Mouse (Mus musculus): ENCODE results near the gene Tcte2.
A peak's percentile ranks its signal among the peaks of the same experiment; 100 is the strongest.
"Not testable (repeated sequence)": the region's sequence is repeated elsewhere in the genome, so short reads cannot be mapped to it uniquely, and the experiment has no call there.

Gene Tcte2

DNA sequence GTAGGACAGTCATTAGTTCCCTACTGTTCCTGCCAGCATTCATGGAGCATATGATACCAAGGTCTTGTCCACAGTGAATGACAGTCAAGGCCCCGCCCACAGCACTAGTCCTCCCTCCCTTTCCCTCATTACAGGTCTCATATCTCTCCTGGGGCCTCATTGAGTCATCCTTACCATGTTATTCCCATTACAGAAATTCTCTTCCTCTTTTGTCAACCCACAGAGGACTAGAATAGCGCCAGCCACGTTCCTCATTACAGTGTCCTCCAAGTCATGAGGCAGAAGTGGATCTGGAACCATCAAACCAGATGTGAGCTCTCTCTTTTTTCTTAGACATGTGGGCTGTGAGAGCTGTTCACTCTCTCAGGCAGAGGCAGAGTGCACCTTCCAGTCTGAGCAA, 76.0 kb downstream of the Tcte2 start:
- DNase-seq (ENCODE audit: inconsistent age in 2 of 2, low spot score in 1 of 2) = no peak

DNA sequence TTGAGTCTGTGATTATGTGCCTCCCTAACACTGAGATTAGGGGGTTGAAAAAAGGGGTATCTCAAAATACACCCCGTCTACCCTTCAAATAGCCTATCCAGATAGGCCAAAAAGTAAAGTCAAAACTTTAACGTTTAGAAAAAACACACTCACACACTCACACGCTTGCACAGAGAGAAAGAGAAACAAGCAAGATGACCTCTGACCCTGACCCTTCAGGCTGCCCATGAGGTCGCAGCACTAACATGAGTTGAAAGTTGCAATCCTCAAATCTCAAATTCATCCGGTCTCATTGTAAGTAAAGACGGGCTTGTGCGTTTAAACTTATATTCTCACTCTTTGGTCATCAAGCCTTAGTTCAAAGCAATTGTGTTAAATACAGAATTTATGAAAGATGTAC, 77.4 kb downstream of the Tcte2 start:
- no peak for DNase-seq (ENCODE audit: inconsistent age in 2 of 2, low spot score in 1 of 2)

DNA sequence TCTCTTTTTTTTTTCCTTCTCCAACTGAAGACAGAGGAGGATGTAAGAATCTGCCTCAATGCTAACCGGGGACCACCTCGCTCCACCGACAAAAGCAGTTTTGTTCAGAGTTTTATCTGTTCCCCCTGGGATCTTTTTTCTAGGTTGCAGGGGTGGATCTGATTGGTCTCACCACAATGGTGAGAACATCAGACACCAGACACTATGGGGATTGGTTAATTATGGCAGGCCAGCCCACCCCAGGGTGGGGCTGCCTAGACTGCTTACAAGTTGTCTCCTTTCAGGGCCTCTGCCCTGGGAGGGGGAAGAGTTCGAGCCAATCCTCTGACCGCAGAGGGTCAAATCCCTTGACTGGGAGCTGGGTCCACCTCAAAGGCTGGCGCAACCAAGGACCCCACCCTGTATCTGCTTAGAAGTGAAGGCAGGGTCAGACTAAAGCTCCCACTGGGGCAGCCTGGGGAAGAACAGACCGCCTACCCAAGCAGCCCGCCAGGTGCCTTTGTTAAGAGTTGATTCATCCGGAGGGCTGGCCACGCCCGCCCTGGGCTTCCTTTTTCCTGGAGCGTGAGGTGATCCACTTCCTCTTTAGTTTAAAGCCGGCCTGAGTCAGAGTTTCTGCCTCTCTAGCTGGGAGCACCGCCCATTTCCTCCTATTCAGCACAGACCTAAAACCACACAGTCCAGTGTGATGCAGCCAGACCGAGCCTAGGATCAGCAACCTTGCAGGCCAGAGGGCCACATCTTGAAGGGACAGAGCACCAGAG, 78.0 kb downstream of the Tcte2 start:
- peak; percentile 70 to 84 for DNase-seq (ENCODE audit: inconsistent age in 2 of 2, low spot score in 1 of 2)

DNA sequence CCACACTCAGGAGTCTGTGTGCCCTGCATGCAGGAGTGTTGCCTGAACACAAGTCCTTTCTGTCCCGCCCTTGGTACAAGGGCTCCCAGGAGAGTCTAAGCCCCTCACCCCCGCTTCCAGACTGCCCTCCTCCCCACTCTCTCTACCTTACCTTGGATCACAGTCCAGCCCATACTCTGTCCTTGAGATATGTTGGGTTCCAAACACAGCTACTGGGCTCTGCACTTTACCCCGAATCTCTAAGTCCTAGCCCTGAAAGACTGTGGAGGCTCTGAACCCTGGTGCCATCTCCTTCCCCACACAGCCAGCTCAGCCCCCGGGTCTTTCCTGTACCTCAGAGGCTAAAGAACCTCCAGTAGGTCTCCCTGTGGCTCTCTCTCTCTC, 78.6 kb downstream of the Tcte2 start:
- no peak for DNase-seq (ENCODE audit: inconsistent age in 2 of 2, low spot score in 1 of 2)

DNA sequence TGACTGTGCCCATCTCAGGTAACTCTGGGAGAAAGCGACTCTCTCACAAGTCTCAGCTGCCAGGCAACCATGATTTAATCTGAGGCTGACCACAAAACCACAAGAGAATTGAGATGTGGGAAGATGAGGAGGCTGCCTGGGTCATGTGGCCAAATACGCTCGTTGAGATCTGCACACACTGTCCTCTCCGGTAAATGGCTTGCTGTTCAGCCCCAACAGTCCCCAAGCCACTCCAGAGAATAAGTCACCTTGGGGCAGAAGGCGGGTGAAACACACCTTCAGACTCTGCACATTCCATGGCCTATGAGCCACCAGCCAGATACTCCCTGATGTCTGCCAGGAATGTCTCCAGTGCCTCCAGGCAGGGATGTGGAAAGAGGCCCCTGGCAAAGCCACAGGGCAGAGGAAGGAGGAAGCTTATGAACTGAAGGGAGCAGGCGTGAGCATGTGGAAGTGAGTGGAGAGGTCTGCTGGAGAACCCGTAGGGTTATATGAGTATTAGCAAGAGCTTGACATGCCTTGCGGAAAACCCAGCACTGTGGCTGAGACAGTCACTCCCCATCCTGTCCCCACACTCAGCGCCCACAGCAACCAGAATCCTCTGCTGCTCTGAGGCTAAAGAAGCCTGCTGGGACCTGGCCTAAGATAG, 79.1 kb downstream of the Tcte2 start:
- DNase-seq (ENCODE audit: inconsistent age in 2 of 2, low spot score in 1 of 2) = no peak

DNA sequence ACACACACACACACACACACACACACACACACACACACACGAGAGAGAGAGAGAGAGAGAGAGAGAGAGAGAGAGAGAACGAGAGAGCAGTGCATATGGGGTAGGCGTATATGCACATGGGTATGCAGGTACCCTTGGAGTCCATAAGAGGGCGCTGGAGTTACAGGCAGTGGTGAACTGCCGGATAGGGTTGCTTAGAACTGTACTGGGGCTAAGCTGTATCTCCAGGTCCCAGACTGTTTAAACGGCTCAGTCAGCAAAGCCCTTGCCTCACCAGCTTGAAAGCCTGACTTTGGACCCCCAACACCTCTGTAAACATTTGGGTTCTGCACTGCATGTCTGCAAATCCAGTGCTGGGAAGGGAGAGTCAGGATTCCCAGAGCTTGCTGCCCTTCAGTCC, 79.9 kb downstream of the Tcte2 start:
- no peak for DNase-seq (ENCODE audit: inconsistent age in 2 of 2, low spot score in 1 of 2)

DNA sequence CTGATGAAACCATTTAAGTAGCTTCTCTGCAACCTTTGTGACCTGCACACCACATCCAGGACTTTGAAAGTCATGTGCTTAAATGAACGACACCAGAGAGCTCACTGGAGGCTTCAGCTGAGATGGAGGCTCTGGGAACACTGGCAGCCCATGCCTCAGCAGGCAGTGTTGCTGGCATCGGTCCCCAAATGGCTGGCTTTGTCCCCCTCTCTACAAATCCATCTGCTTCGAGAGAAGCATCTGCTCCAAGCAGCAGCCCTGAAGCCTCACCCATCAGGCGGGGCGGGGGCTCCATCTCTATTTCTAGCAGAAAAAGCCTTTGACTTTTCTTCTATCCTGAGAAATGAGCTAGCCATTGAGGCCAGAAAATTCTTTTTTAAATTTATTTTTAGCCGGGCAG, 80.5 kb downstream of the Tcte2 start:
- DNase-seq (ENCODE audit: inconsistent age in 2 of 2, low spot score in 1 of 2) = no peak

DNA sequence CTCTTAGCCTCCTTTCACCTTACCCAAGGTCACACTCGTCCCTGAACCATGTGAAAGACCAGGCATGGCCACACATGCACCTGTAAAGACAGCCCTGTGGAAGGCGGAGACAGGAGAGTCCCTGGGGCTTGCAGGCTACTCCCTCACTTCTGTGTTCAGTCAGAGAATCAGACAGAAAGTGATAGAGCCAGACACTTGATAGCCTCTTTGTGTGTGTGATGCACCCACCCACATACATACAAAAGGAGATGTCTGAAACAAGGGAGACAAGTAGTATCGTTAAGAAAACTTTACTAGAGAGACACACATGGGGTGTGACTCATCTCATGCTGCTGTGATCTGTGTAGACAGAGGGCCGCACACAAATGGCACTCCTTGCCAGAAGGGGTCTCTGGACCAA, 81.3 kb downstream of the Tcte2 start:
- DNase-seq (ENCODE audit: inconsistent age in 2 of 2, low spot score in 1 of 2) = no peak

DNA sequence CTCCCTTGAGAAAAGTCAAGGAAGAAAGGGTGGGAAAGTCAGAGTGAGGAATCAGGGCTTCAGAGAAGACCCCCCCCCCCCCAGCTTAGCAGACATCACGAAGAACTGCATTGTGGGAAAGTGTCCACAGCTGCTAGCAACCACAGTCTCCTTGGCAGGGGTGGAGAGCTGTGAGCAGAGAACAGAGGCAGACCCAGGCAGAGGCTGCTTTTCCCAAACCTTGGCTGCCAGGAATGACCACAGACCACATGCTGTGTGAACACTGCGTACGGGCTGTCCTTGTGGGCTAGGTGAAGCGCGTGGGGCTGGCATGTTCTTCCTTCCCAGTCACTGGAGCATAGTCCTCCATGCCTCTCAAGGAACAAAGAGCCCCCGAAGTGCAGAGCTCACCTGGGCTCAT, 81.9 kb downstream of the Tcte2 start:
- DNase-seq (ENCODE audit: inconsistent age in 2 of 2, low spot score in 1 of 2) = no peak

DNA sequence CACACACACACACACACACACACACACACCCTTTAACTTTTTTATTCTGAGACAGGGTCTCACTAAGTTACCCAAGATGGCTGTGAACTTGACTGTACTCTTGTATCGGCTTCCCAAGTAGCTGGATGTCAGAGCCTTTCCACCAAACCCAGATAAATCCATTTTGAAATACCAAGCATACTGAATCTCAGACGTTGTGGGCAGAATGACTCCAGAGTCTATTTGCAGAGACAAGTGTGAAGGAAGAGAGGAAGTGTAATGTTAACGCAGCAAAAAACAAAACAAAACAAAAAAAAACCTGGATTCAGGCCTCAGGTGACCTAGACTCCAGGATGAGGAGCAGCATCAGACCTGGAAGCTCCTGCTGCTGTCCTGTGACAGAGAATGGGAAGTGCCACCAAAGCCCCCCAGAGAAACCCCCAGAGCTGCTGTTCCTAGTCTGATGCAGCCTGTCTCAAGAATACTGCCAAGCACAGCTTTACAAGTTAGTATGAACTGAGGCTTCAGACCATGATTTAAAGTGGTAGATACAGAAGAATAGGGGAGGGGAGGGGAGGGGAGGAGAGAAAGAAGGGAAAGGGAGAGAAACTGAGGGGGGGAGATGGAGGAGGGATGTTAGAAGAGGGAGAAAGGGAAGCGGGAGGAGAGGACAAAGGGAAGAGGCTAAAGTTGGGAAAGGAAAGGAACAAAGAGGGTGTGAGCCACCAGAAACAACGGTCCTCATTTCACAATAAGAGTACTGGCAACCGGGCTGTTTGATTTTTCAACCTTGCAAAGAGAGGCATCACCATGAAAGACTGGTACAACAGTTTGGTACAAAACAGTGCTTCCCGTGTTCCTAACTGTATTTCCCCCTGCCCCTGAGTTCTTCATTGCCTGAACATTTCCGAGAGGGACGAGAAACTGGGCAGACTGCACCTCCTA, 84.1 kb downstream of the Tcte2 start:
- no peak for DNase-seq (ENCODE audit: inconsistent age in 2 of 2, low spot score in 1 of 2)

DNA sequence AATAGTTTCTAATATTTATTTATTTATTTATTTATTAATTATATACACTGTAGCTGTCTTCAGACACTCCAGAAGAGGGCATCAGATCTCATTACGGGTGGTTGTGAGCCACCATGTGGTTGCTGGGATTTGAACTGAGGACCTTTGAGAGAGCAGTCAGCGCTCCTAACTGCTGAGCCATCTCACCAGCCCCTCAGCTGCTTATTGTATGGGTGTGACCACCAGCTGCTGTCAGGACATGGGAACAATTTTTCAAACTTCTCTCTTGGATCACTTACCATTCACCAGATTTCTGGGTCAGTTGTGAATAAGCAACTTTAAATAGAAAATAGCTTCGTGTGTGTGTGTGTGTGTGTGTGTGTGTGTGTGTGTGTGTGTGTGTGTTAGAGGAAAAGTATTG, 85.5 kb downstream of the Tcte2 start:
- DNase-seq (ENCODE audit: inconsistent age in 2 of 2, low spot score in 1 of 2) = not testable (repeated sequence)

DNA sequence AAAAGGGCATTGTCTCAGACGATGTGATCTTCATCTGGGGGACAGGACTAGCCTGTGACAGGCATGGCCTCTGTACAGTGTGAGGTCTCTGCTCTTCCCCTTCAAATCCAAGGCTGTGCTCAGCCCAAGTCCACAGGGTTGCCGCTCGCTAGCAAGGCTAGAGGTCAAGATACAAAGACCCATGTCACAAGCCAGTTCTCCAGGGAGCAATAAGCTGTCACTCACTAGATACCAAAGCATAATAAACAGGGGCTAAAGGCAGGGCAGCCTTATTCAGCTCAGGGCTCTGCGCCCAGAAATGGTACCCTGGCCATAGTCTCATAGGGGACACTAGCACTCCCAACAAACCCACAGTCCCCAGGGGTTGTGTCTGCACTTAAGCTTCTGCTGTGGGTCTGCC, 86.0 kb downstream of the Tcte2 start:
- DNase-seq (ENCODE audit: inconsistent age in 2 of 2, low spot score in 1 of 2) = no peak

DNA sequence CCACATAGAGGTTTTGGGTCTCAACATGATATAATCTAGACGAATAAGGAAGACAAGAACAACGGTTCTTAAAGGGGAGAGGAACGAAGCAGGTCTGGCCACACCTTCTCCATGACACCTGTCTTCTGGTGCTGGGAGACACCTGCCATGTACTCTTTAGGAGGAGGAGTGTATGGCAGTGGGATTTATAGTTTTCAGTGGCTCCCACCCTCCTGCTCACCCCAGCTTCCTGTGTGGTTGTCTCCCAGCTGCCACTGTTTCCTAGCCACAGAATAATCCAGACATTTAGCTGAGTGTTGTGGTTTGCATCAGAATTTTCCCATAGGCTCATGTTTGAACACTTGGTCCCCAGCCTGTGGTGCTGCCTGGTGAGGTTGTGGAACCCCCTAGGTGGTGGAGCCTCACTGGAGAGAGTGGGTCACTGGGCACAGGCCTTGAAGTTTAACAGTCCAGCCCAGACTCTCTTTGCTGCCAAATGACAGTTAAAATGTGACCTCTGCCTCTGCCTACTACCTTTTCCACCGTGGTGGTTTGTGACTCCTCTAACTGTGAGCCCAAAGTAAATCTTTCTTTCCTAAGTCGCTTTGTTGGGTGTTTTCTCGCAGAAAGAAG, 86.8 kb downstream of the Tcte2 start:
- DNase-seq (ENCODE audit: inconsistent age in 2 of 2, low spot score in 1 of 2) = no peak

DNA sequence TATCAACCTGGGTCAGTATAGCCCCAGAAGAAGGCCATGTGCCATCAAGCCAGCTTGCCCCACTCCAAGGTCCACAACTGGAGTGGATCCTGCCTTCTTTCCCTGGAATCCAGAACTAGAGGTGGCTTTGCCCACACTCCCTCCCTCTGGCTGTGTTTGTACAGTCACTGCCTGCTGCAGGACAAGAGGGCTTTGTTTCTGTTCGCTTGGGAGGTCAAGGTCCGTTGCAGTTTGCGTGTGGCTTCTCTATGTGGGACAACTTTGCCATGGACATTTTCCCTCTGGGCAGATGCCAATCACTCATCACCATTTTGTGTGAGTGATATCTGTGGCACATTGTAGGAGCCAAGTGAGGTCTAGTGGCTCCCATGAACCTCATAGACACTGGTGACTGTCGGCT, 89.9 kb downstream of the Tcte2 start:
- DNase-seq (ENCODE audit: inconsistent age in 2 of 2, low spot score in 1 of 2) = no peak

DNA sequence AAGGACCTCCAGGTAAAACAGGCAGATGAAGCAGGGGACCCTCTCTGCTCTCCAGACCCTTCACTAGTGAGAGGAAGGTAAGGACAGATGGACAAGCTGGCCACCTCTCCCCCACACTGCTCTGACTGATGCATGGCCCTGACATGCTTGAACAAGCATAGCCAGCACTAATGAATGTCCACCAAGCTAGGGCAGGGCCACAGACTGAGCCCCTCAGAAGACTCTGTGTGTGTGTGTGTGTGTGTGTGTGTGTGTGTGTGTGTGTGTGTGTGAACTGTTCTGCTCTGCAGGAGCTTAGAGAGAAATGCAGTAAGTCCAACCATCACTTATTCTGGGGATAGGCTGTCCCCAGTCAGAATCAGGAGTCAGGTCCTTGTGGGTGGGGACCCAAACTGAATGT, 91.4 kb downstream of the Tcte2 start:
- DNase-seq (ENCODE audit: inconsistent age in 2 of 2, low spot score in 1 of 2) = no peak

DNA sequence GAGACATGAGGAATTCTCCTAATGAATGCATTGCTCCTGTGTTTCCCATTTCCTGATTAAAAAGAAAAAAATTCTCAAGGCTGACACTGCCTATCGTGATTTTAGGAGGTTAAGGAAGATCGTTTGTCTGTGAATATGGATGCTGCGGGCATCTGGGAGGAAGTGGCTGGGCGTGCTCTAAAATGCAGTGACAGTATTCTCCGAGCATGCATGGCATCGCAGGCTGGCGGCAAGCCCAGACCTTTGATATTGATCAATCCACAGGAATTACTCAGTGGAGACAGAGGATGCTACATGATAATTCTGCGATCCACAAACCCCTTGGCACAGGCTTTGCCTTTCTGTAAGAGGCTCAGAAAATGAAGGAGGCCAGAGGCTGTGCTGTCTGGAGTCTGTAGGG, 92.4 kb downstream of the Tcte2 start:
- peak; percentile 77 to 83 for DNase-seq (ENCODE audit: inconsistent age in 2 of 2, low spot score in 1 of 2)

DNA sequence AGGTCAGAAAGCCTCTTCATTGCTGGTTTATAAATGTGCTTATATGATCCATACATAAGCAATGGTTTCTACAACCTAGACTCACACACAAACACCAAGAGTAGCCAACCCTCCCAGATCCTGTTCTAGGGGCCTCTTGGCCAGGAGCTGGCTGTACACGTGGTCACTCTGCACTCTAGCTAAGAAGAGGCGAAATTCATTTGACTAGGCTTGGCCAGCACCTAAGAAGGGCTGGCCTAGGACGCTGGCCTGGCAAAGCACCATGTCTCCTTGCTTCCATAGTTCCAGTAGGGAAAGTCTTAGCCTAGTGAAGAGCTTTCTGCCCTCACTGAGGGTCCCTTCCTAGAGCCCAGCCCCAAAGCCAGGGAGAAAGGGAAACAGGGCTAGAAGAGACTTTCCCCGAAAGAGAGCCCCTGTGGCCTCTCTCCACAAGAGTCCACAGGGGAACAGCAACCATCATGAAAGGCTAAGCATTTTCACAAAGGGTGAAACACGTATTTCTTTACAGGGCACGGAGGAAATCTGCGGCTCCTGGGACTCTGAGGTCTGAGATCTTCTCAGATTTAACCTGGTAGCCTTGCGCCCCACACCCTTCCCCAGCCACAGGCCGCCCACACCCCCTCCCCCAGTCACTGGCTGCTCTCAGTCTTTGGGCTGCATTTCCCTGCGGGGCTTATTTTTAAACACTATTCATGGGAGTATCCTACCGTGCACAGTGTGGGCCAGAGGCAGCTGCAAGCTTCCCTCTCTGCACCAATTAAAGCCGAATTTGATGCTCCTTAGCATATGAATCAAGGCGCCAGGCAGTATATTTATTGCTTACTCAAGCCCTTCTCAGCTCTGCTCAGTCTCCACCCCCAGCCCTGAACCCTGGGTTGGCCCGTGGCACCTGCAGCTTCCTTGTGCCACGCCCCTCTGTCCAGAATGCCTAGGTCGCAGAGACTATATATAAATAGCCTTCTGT, 93.3 kb downstream of the Tcte2 start:
- no peak for DNase-seq (ENCODE audit: inconsistent age in 2 of 2, low spot score in 1 of 2)

DNA sequence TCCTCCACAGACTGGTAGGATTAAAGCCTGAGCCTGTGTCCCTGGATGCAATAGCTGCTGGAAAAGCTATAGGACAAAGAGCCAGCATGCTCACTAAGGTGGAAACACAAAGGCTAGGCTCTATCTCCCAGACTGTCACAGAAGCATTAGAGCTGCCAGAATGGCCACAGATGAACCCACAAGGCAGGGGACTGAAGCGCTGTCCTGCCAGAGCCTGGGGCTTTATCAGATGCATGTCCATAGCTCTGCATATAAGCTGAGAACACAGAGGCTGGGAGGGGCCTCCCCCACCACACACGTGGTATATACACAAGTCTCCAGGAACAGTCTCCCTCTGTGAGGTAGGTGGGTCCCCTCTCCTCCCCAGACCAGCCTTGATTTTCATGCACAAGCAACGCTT, 94.6 kb downstream of the Tcte2 start:
- no peak for DNase-seq (ENCODE audit: inconsistent age in 2 of 2, low spot score in 1 of 2)

DNA sequence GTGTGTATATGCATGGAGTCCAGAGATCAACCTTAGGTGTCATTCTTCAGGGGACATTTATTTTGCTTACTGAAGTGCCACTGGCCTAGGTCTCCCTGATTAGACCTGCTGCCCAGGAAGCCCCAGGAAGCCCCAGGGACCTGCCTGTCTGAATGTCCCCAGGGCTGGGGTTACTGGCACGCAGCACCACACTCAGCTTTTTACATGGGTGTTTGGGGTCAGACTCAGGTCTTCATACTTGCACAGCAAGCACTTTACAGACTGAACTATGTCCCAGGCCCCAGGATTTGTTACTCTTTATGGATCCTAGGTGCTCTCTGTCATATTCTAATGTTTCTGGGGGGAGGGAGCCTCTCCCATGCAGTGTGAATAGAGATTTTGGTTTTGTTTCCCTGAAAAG, 95.9 kb downstream of the Tcte2 start:
- no peak for DNase-seq (ENCODE audit: inconsistent age in 2 of 2, low spot score in 1 of 2)

DNA sequence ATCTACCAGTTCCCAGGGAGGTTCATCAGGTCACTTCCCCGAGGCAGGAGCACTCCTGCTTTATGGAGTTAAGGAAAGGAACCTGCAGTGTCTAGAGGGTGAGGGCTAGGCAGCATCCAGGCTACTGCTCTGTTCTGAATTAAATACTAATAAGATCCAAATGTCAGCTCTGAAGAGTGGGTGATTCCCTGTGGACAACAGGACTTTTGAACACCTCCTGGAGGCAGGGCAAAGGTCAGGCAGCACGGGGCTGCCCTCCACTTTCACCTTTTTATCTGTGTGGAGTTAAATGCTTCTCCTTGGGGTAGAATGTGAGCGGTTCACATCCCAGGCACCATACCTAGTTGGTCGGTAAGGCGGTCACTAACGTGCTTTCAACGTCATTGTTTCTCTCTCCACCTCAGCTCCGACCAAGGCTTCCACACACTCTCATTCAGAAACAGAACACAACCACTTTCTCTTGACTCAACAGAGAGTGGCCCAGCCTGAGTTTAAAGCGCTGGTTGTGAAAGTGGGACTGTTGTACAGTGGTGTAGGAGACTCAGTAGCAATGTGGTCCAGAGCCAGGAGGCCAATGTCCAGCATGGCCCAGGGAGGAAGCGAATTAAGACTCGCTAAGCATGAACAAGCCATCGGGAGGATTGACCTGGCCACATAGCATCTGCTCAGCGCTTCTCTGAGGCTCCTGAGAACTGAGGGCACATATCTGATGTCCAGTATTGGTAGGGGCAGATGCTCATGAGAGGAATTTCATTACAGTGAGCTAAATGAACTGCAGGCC, 98.0 kb downstream of the Tcte2 start:
- no peak for DNase-seq (ENCODE audit: inconsistent age in 2 of 2, low spot score in 1 of 2)
